Mouse (Mus musculus): Measurements from ENCODE around the gene Zfp574. TPM values are rescaled to one million over a fixed set of nuclear protein-coding genes. Genes with fewer than 3 reads are reported as not detected.

Zfp574 gene
- total and polyA plus RNA-seq, 3 experiments: 9.2 to 12.6 (median 10.3) TPM

DNA sequence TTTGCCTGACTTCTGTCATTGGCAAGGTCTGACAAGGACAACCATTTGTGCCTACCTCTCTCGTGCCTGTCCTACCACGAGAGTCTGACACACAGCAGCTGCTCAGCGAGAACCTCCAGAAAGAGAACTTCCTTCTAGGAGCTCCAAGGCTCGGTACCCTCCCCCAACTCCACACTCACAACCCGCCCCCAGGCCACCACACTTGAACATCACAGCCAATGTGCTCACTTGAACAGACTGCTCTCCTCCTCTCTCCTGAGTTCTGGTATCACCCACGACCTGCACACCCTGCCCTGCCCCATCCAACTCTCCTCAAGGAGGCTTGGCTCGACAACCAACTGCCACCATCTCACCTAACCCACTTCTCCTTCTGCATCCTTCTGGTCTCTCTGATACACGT is 8.5 kb upstream of the Zfp574 start:
- no peaks in the 10 kb centered on the region for H3K4me1 ChIP-seq (ENCODE audit: control insufficient read depth, insufficient read depth, low read length)
- TF ChIP-seq CTCF (IDR thresholded peaks at IDR 0.05): no peak
- no peak for TF ChIP-seq POLR2A (IDR thresholded peaks at IDR 0.05; ENCODE audit: insufficient read depth, low read depth, low read length)
- TF ChIP-seq EP300 (IDR thresholded peaks at IDR 0.05; ENCODE audit: insufficient read depth, low read depth, low read length): no peak
- H3K79me2 ChIP-seq (replicated peaks; ENCODE audit: control insufficient read depth, insufficient read depth, low read length): no peaks in the 10 kb centered on the region
- no peaks in the 10 kb centered on the region for H3K27me3 ChIP-seq (ENCODE audit: control insufficient read depth, insufficient read depth, low read length)
- H3K4me3 ChIP-seq: no peak overlapping the region
- intact Hi-C loops (cut with DNase I): no loop called here
- H3K36me3 ChIP-seq (ENCODE audit: control insufficient read depth, insufficient read depth, low read length): no peaks in the 10 kb centered on the region
- WGBS: 78% methylated on average over 8 of the region's 8 CpGs
- H3K9ac ChIP-seq (ENCODE audit: low read depth, low read length): no peak overlapping the region
- H3K27ac ChIP-seq: no peak overlapping the region
- DNase-seq: no peak

DNA sequence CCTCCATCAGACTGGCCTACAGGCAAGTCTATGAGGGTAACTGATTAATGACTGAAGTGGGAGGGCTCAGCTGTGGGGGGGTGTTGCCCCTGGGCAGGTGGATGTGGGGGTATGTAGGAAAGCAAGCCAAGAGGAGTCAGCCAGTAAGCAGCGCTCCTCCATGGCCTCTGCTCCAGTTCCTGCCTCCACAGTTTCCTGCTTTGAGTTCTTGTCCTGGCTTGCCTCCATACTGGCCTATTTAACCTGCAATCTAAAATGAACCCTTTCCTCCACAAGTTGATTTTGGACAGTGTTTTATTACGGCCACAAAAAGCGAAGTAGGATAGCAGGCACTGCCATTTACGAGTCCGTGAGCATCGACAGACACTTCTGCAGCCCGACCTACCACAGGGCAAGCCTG is 5.0 kb upstream of the Zfp574 start:
- Histone ChIP-seq H3K79me2 (replicated peaks; ENCODE audit: control insufficient read depth, insufficient read depth, low read length) (no peaks in the 10 kb centered on the region), H3K9ac (ENCODE audit: low read depth, low read length) (no peak overlapping the region), H3K27me3 (ENCODE audit: control insufficient read depth, insufficient read depth, low read length) (no peaks in the 10 kb centered on the region), H3K4me1 (ENCODE audit: control insufficient read depth, insufficient read depth, low read length) (no peaks in the 10 kb centered on the region), H3K27ac (no peak overlapping the region), H3K4me3 (no peak overlapping the region), H3K36me3 (ENCODE audit: control insufficient read depth, insufficient read depth, low read length) (no peaks in the 10 kb centered on the region)
- DNase-seq: no peak
- no peak for TF ChIP-seq POLR2A (IDR thresholded peaks at IDR 0.05; ENCODE audit: insufficient read depth, low read depth, low read length)
- TF ChIP-seq EP300 (IDR thresholded peaks at IDR 0.05; ENCODE audit: insufficient read depth, low read depth, low read length): no peak
- TF ChIP-seq CTCF (IDR thresholded peaks at IDR 0.05): no peak
- intact Hi-C loops (cut with DNase I): no loop called here
- 83% methylated on average over 7 of the region's 7 CpGs for WGBS

DNA sequence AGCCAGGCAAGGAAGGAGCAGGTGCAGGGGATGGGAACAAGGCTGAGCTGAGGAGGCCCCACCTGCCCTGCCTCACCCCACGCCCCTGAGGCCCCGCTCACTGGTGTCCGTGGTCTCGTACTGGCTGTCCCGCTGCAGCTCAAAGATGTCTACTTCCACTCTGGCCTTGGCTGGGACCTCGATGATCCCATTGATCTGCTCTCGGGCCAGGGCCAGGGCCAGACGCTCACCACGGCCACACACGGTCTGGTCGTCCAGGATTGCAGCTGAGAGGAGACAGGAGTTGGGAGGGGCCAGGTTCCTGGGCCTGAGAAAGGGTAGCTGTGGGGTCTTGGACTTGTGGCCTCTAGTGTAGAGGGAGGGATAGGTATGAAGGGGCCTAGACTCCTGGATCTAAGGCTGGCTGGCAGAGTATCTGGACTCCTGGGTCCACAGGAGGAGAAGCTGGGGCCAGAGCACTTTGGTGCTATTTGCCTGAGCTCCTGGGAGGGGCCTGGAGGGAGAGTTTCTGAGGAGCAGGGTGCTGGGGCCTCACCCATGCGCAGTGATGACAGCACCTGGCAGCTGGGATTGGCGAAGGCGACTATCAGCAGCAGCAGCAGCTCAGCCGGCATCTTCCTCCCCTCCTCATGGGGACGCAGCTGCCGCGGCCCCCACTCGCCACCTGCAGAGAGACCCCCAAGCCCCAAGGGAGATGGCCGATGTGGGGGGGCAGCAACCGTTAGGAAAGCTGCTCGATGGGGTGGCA is 4.3 kb upstream of the Zfp574 start:
- intact Hi-C loops (cut with DNase I): no loop called here
- no peak for DNase-seq
- Histone ChIP-seq H3K79me2 (replicated peaks; ENCODE audit: control insufficient read depth, insufficient read depth, low read length) (no peaks in the 10 kb centered on the region), H3K4me3 (no peak overlapping the region), H3K27ac (no peak overlapping the region), H3K4me1 (ENCODE audit: control insufficient read depth, insufficient read depth, low read length) (no peaks in the 10 kb centered on the region), H3K9ac (ENCODE audit: low read depth, low read length) (no peak overlapping the region), H3K27me3 (ENCODE audit: control insufficient read depth, insufficient read depth, low read length) (no peaks in the 10 kb centered on the region), H3K36me3 (ENCODE audit: control insufficient read depth, insufficient read depth, low read length) (no peaks in the 10 kb centered on the region)
- TF ChIP-seq EP300 (IDR thresholded peaks at IDR 0.05; ENCODE audit: insufficient read depth, low read depth, low read length): no peak
- TF ChIP-seq POLR2A (IDR thresholded peaks at IDR 0.05; ENCODE audit: insufficient read depth, low read depth, low read length): no peak
- no peak for TF ChIP-seq CTCF (IDR thresholded peaks at IDR 0.05)
- 90% methylated on average over 22 of the region's 22 CpGs for WGBS

DNA sequence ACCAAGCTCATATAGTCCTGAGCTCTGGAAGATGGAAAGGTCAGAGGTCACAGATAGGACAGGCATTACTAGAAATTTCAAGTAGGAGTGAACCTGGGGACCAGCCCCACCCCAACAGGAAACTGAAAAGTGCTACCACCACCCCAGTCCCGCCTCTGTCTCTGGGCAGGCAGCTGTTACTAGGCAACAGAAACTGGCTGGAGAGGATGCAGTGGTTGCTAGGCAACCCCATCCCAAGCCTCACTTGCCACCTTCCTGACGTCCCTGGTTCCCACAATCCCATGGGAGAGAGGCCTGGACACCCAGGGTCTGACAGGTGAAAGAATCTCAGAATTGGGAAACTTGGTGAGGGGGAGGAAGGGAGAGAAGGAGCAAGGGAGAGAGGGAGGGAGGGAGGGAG is 3.6 kb upstream of the Zfp574 start:
- Histone ChIP-seq H3K4me3 (no peak overlapping the region), H3K9ac (ENCODE audit: low read depth, low read length) (no peak overlapping the region), H3K27ac (no peak overlapping the region), H3K79me2 (replicated peaks; ENCODE audit: control insufficient read depth, insufficient read depth, low read length) (no peaks in the 10 kb centered on the region), H3K4me1 (ENCODE audit: control insufficient read depth, insufficient read depth, low read length) (no peaks in the 10 kb centered on the region), H3K27me3 (ENCODE audit: control insufficient read depth, insufficient read depth, low read length) (no peaks in the 10 kb centered on the region), H3K36me3 (ENCODE audit: control insufficient read depth, insufficient read depth, low read length) (no peaks in the 10 kb centered on the region)
- no peak for DNase-seq
- no peak for TF ChIP-seq POLR2A (IDR thresholded peaks at IDR 0.05; ENCODE audit: insufficient read depth, low read depth, low read length)
- no peak for TF ChIP-seq CTCF (IDR thresholded peaks at IDR 0.05)
- no peak for TF ChIP-seq EP300 (IDR thresholded peaks at IDR 0.05; ENCODE audit: insufficient read depth, low read depth, low read length)
- intact Hi-C loops (cut with DNase I): no loop called here
- 62% methylated on average over 2 of the region's 2 CpGs for WGBS

DNA sequence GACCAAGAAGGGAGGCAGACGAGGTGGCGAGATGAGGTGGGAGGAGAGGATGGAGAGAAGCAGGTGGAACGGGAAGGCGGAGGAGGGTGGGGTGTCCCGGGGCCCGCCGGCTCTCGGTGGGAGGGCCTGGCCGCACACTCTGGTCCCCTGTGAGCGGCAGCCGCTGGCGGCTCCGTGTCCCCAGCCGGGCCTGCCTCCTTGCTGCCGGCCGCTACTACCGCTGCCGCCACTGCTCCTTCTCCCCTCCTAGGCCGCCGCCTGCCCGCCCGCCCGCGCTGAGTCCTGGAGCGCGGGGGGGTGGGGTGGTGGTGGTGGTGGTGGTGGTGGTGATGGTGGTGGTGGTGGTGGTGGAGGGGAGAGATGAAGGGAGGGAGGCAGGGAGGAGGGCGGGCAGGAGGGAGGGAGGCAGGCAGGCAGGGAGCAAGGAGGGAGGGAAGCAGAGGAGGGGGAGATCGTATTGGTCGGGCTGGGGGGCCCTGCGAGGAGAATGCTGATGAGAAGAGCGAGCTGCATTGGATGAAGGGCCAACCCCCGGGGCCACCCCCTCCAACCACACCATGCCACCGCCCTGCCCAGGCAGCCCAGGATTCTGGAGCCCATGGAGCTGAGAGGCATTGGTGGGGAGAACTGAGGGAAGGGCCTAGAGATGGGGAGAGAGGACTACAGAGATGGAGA is 486 bp downstream of the Zfp574 start:
- Histone ChIP-seq H3K79me2 (replicated peaks; ENCODE audit: control insufficient read depth, insufficient read depth, low read length) (0 out of 2 replicates have a peak, but pooled peaks cover 2% of the 10 kb centered on the region), H3K27ac (peak overlapping the region; percentile 55), H3K4me1 (ENCODE audit: control insufficient read depth, insufficient read depth, low read length) (peaks cover 2% of the 10 kb centered on the region; the same call in 1 of the 2 replicates), H3K9ac (ENCODE audit: low read depth, low read length) (peak overlapping the region; percentile 72), H3K36me3 (ENCODE audit: control insufficient read depth, insufficient read depth, low read length) (no peaks in the 10 kb centered on the region; the same call in 1 of the 2 replicates), H3K4me3 (peak overlapping the region; percentile 62), H3K27me3 (ENCODE audit: control insufficient read depth, insufficient read depth, low read length) (no peaks in the 10 kb centered on the region)
- intact Hi-C loops (cut with DNase I): no loop called here
- WGBS: 5% methylated on average over 30 of the region's 33 CpGs
- no peak for TF ChIP-seq CTCF (IDR thresholded peaks at IDR 0.05)
- peak; percentile 47 to 62 for DNase-seq

DNA sequence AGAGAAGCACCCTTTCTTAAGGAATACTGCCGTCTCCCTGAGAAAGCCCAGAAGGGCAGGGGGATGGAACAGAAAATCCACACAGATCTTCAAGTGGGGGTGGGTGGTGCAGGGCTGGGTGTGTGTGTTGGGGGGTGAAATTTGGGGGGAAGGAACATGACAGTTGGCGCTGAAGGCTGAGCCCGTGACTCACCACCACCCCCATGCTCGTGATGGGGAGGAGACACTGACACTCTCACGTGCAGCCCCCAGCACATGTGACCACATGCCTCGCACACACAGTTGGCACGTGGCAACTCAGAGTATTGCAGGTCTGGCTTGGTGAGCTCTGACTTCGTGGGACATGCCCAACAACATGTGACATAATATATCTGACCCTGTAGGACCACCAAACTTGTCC is 1.6 kb downstream of the Zfp574 start:
- intact Hi-C loops (cut with DNase I): no loop called here

More for the DNA sequence above, 1.6 kb downstream of the Zfp574 start:
- Histone ChIP-seq H3K9ac (ENCODE audit: low read depth, low read length) (no peak overlapping the region), H3K27me3 (ENCODE audit: control insufficient read depth, insufficient read depth, low read length) (no peaks in the 10 kb centered on the region), H3K79me2 (replicated peaks; ENCODE audit: control insufficient read depth, insufficient read depth, low read length) (peaks cover 4% of the 10 kb centered on the region; the same call in 1 of the 2 replicates), H3K36me3 (ENCODE audit: control insufficient read depth, insufficient read depth, low read length) (no peaks in the 10 kb centered on the region; the same call in 1 of the 2 replicates), H3K4me3 (no peak overlapping the region), H3K4me1 (ENCODE audit: control insufficient read depth, insufficient read depth, low read length) (peaks cover 2% of the 10 kb centered on the region; the same call in 1 of the 2 replicates), H3K27ac (no peak overlapping the region)
- 89% methylated on average over 8 of the region's 8 CpGs for WGBS
- DNase-seq: no peak
- TF ChIP-seq POLR2A (IDR thresholded peaks at IDR 0.05; ENCODE audit: insufficient read depth, low read depth, low read length): no peak
- no peak for TF ChIP-seq EP300 (IDR thresholded peaks at IDR 0.05; ENCODE audit: insufficient read depth, low read depth, low read length)
- no peak for TF ChIP-seq CTCF (IDR thresholded peaks at IDR 0.05)

All from heart, adult 2 months (tissue).